Mouse (Mus musculus) liver, embryonic 13.5 days (tissue): ENCODE results near the gene Gss. TPM values are rescaled to one million over a fixed set of nuclear protein-coding genes. Genes with fewer than 3 reads are reported as not detected.
A peak's percentile ranks its signal among the peaks of the same experiment; 100 is the strongest.

Experiments used
- ATAC-seq: fragments of 200-750 bp; cut with Nextera tagmentation; 2 replicates; pipeline ENCODE4 v1.8.0; 2017; ENCODE audit warnings: low read depth, mild to moderate bottlenecking, moderate number of reproducible peaks, moderate library complexity
- DNase-seq: peaks from one replicate; pipeline ENCODE4 v3.0.0; 2022
- H3K27ac ChIP-seq: fragments of 300-500 bp; sonication (generic); 2 replicates; pipeline ENCODE4 v1.5.1; 2015; ENCODE audit warnings: moderate library complexity, mild to moderate bottlenecking, inconsistent platforms
- H3K27me3 ChIP-seq: fragments of 300-500 bp; sonication (generic); 2 replicates; pipeline ENCODE4 v1.6.1; 2015; ENCODE audit warnings: mild to moderate bottlenecking, inconsistent platforms
- H3K36me3 ChIP-seq: fragments of 300-500 bp; sonication (generic); 2 replicates; pipeline ENCODE4 v1.6.1; 2015; ENCODE audit warnings: mild to moderate bottlenecking, inconsistent platforms
- H3K4me1 ChIP-seq: fragments of 300-500 bp; sonication (generic); replicated peaks from 2 replicates; pipeline ENCODE4 v1.6.1; 2015; ENCODE audit warnings: inconsistent platforms
- H3K4me2 ChIP-seq: fragments of 300-500 bp; sonication (generic); 2 replicates; pipeline ENCODE4 v1.6.1; 2015; ENCODE audit warnings: inconsistent platforms, mild to moderate bottlenecking, moderate library complexity
- H3K4me3 ChIP-seq: fragments of 300-500 bp; sonication (generic); replicated peaks from 2 replicates; pipeline ENCODE4 v1.5.1; 2015; ENCODE audit warnings: mild to moderate bottlenecking, inconsistent platforms
- H3K9ac ChIP-seq: fragments of 300-500 bp; sonication (generic); 2 replicates; pipeline ENCODE4 v1.6.1; 2015; ENCODE audit warnings: mild to moderate bottlenecking, inconsistent platforms
- H3K9me3 ChIP-seq: fragments of 300-500 bp; sonication (generic); replicated peaks from 2 replicates; pipeline ENCODE4 v1.6.1; 2016; ENCODE audit warnings: inconsistent platforms
- WGBS: fragments of 180-500 bp; shearing (Covaris S2); methylation state at CpG from one replicate; pipeline ENCODE4 v1.1.7; 2015; ENCODE audit not compliant: insufficient replicate concordance; 5-methylcytosine and 5-hydroxymethylcytosine counted together
- polyA plus RNA-seq: library from polyadenylated mRNA; unstranded; fragments of >200 nt; fragmentation: Nextera tagmentation; extraction: Ambion mirVana; gene quantifications from 2 replicates; pipeline ENCODE4 v1.2.1, GENCODE M21; 2015

Gss gene
- 67.3 and 68.2 TPM in 2 replicates for polyA plus RNA-seq

DNA sequence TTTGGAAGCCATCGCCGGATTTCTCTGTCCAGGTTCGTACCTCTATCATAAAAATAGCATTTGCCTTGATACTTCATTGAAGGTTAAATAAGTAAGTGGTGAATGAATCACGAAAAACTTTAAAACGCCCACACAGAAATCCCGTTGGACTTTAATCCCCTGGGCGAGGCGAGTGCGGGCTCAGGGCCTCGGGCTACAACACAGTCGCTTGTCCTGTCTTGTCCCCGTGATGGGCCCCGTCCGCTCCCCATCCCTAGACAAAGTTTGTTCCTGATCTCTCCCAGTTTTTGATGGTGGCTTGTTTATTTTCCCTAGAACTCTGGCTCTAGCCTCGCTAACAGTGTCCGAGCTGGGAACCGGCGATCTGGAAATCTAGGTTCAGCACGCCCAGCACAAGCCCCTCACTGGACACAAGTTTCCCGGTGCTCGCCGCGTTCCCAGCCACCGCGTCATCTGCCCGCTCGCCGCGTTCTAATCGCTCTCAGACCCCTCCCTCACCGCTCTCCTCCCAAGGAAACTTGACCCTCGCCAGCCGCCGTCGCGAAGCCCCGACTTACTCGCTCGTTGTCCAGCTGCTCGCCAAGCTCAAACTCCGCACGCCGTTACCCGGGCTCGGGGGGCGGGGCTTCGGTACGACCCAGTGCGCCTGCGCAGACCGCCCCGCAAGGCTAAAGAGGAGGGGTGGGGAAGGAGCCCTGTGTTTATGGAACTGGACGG lies at the start of gene Gss:
Gene Gss (minus strand): TSS at position 674 of the 717 bp plus-strand sequence.
- peaks cover 82% of the 10 kb centered on the region for H3K4me1 ChIP-seq
- H3K9ac ChIP-seq = peak within 1 kb of the TSS; percentile 88
- ATAC-seq = peak; percentile 84
- H3K4me3 ChIP-seq = peak within 1 kb of the TSS; percentile 81
- WGBS = under 1% methylated on average over 53 of the region's 53 CpGs
- H3K36me3 ChIP-seq = peaks cover 14% of the 10 kb centered on the region
- H3K27me3 ChIP-seq = no peaks in the 10 kb centered on the region
- peak within 1 kb of the TSS; percentile 89 for H3K4me2 ChIP-seq
- H3K27ac ChIP-seq = peak within 1 kb of the TSS; percentile 87
- no peaks in the 10 kb centered on the region for H3K9me3 ChIP-seq
- peak; percentile 97 for DNase-seq

DNA sequence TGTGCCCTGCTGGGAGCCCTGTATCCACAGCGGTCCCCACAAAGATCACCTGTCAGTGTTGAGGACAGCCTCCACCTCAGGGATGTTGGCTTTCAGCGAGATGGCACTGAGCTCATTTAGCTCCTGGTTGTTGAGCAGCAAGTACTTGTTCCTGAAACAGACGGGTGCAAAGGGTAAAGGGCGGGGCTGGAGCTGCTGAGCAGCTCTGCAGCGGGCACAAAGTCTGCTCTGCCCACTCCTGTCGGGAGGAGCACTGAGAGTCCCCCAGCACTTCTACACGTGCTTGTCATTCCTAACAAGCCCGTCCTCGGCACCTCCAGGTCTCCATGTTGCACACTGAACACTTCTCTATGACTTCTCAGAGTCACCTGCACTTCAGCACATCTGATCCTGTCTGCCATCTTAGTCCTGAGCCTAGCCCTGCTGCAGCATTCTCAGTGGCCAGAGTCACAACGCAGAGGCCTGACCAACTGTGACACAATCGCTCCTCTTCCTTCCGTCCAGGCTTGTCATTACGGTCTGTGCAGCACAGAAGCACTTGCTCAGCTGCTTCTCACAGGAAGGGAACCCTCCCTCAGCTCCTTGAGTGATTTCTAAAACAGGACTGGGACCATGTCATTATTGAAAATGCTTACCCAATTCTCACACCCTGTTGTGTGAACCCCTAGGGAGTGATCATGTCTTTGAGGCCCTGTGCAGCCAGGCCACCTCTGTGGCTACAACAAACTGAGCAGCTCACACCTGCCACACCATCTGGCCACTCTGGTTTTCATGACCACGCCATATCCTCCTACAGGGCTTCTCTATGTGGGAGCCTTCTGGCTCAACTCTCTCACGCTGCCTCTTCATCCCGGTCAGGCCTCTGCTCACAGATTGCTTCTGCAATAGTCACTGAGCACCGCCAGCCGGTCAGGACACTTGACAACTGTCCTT lies 49.2 kb upstream of the Gss start:
- 76% methylated on average over 18 of the region's 18 CpGs for WGBS
- Histone ChIP-seq H3K9me3 (no peaks in the 10 kb centered on the region), H3K36me3 (peaks cover 88% of the 10 kb centered on the region), H3K4me3 (no peak overlapping the region), H3K4me2 (no peak overlapping the region), H3K27me3 (no peaks in the 10 kb centered on the region), H3K27ac (no peak overlapping the region), H3K9ac (no peak overlapping the region), H3K4me1 (peaks cover 5% of the 10 kb centered on the region; the same call in 1 of the 2 replicates)
- 0 out of 2 replicates have a peak, but pooled peaks have one; percentile 22 for ATAC-seq
- no peak for DNase-seq

DNA sequence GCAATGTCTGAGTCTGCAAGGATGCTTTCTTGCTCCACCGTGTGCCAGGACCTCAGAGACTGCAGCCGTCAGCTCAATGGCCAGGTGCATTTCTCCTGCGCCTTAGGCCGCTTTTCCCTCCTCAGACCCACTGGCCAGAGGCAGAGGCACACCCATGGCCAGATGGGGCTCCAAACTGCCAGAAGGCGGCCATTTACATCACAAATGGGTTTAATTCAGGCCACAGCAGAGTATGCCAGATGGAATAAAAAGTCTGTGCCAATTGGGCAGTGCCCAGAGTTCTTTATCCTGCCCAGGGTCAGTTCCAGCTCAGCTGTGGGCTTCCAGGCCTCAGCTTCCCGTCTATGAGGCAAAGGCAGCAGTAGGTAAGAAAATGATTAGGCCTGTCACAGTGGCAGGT lies 48.0 kb upstream of the Gss start:
- Histone ChIP-seq H3K36me3 (peaks cover 85% of the 10 kb centered on the region), H3K4me1 (peaks cover 5% of the 10 kb centered on the region; the same call in 1 of the 2 replicates), H3K9me3 (no peaks in the 10 kb centered on the region), H3K9ac (no peak overlapping the region), H3K27me3 (no peaks in the 10 kb centered on the region), H3K4me2 (no peak overlapping the region), H3K4me3 (no peak overlapping the region), H3K27ac (no peak overlapping the region)
- ATAC-seq = no peak
- WGBS = 87% methylated on average over 6 of the region's 6 CpGs
- DNase-seq = no peak

DNA sequence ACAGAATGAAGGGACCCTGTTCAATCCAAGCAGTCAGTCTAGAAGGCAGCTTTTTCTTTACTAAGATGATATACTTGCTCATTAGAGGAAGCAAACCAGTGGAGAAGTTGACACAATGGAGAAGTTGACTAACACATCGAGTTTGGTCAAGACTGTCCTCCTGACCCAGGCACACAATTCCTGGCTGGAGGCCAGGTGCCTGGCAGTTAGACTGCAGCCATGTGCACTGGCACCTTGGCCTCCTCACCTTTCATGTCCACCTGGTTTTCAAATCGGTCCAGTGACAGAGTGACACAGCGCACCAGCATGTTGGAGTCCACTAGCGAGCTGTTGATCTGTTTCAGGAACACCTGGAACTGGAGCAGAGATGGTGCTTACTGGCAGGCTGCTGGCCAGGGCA lies 44.8 kb upstream of the Gss start:
- H3K4me1 ChIP-seq = peaks cover 5% of the 10 kb centered on the region; the same call in 1 of the 2 replicates
- no peak overlapping the region for H3K4me3 ChIP-seq
- H3K27me3 ChIP-seq = peaks cover 15% of the 10 kb centered on the region
- DNase-seq (no peak), ATAC-seq (no peak)
- no peaks in the 10 kb centered on the region for H3K9me3 ChIP-seq
- H3K36me3 ChIP-seq = peaks cover 93% of the 10 kb centered on the region
- no peak overlapping the region for H3K27ac ChIP-seq
- no peak overlapping the region for H3K4me2 ChIP-seq
- 78% methylated on average over 4 of the region's 4 CpGs for WGBS
- no peak overlapping the region for H3K9ac ChIP-seq

DNA sequence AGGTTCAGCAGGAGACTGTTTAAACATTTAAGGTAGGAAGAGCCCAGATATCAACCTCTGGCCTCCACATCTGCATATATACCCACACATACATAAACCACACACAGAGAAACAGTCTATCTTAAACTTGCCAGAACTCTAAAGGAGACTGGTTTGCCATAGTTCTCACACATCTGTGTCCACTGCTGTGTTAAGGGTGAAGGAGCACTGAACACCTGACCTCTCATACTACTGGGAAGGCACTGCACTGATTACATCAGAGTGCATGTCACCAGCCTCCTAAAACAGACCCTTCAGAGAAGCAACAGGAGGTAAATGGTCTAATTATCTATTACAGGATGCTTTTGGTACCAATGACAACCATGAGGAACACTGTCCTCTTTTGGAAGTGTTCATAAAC lies 44.3 kb upstream of the Gss start:
- Histone ChIP-seq H3K9me3 (no peaks in the 10 kb centered on the region), H3K4me2 (no peak overlapping the region), H3K27ac (no peak overlapping the region), H3K4me3 (no peak overlapping the region), H3K9ac (no peak overlapping the region), H3K36me3 (peaks cover 92% of the 10 kb centered on the region), H3K4me1 (peaks cover 5% of the 10 kb centered on the region; the same call in 1 of the 2 replicates), H3K27me3 (peaks cover 20% of the 10 kb centered on the region)
- DNase-seq = no peak
- ATAC-seq = no peak

DNA sequence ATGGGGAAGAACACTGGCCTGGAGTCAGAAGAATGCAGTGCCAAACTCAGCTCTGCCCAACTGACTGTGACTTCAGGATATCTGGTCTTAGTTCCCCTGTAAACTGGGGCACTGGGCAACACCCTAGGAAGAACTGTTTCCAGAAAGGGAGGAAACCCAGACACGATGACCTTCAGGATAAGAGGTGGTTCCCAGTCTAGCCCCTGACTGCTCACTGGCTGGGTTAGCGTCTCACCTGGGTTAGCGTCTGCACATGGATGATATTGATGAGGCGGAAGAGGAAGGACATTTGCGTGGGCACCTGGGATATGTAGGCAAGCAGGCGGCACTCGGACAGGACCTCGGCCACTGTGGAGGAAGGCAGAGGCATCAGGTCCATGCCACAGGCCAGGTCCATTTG lies 43.4 kb upstream of the Gss start:
- peaks cover 29% of the 10 kb centered on the region for H3K27me3 ChIP-seq
- H3K4me3 ChIP-seq = no peak overlapping the region
- ATAC-seq = no peak
- H3K9me3 ChIP-seq = no peaks in the 10 kb centered on the region
- H3K4me2 ChIP-seq = no peak overlapping the region
- DNase-seq = no peak
- no peak overlapping the region for H3K9ac ChIP-seq
- 86% methylated on average over 8 of the region's 8 CpGs for WGBS
- H3K36me3 ChIP-seq = peaks cover 83% of the 10 kb centered on the region
- H3K4me1 ChIP-seq = peaks cover 5% of the 10 kb centered on the region; the same call in 1 of the 2 replicates
- no peak overlapping the region for H3K27ac ChIP-seq

DNA sequence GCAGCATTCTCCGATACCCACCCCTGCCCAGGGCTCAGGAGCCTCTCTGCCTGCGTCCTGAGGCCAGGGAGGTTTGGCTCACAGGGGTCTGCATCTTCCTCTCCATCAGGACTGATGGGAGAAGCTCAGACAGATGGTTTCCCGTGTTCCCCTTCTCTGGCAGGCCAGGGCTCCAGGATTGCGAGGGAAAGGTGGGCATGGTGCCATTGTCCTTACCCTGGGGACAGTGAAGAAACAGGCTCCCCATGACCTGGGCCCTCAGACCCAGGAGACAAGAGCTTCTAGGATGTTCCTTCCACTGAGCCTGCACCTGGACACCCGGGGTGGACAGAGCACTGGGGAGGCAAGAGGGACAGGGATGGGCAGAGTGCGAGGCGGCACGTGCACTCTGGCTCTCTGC lies 42.0 kb upstream of the Gss start:
- H3K4me2 ChIP-seq = no peak overlapping the region
- peaks cover 43% of the 10 kb centered on the region for H3K27me3 ChIP-seq
- 88% methylated on average over 8 of the region's 8 CpGs for WGBS
- H3K27ac ChIP-seq = no peak overlapping the region
- no peak for DNase-seq
- H3K9me3 ChIP-seq = no peaks in the 10 kb centered on the region
- no peak overlapping the region for H3K9ac ChIP-seq
- no peak for ATAC-seq
- no peak overlapping the region for H3K4me3 ChIP-seq
- H3K4me1 ChIP-seq = peaks cover 16% of the 10 kb centered on the region
- peaks cover 69% of the 10 kb centered on the region for H3K36me3 ChIP-seq

DNA sequence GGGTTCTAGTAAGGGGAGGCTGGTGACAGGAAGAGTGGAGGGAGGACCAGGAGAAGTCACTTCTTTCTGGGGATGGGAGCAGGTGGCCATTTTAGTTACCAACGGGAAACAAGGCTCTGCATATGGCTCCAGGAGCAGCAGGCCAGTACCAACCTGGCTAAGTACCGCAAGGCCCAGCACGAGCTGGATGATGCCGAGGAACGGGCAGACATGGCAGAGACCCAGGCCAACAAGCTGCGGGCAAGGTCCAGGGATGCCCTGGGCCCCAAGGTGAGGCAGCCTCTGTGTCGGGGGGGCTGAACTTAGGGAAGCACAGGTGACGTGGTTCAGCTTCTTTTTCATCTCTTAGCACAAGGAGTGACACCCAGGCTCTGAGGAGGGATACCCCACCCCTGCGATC lies 41.1 kb upstream of the Gss start:
- Histone ChIP-seq H3K27ac (no peak overlapping the region), H3K4me1 (peaks cover 20% of the 10 kb centered on the region), H3K36me3 (peaks cover 61% of the 10 kb centered on the region), H3K4me2 (no peak overlapping the region), H3K4me3 (no peak overlapping the region), H3K9ac (no peak overlapping the region), H3K9me3 (no peaks in the 10 kb centered on the region), H3K27me3 (peaks cover 52% of the 10 kb centered on the region)
- DNase-seq = no peak
- 87% methylated on average over 9 of the region's 9 CpGs for WGBS
- no peak for ATAC-seq

DNA sequence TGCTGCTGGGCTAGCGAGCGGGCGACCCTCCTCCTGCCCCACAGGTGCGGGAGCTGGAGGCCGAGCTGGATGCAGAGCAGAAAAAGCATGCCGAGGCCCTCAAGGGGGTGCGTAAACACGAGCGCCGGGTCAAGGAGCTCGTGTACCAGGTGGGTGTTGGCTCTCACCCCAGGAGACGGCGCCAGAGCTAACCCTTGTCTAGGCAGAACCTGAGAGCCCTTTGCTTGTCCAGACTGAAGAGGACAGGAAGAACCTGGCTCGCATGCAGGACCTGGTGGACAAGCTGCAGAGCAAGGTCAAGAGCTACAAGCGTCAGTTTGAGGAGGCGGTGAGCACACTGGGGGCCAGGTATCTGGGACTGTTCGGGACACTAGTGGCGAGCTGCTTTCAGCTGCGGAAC lies 40.5 kb upstream of the Gss start:
- Histone ChIP-seq H3K27ac (no peak overlapping the region), H3K9ac (no peak overlapping the region), H3K27me3 (peaks cover 58% of the 10 kb centered on the region), H3K4me2 (no peak overlapping the region), H3K4me3 (no peak overlapping the region), H3K4me1 (peaks cover 22% of the 10 kb centered on the region), H3K36me3 (peaks cover 56% of the 10 kb centered on the region), H3K9me3 (no peaks in the 10 kb centered on the region)
- ATAC-seq = no peak
- DNase-seq = no peak
- 82% methylated on average over 19 of the region's 19 CpGs for WGBS

DNA sequence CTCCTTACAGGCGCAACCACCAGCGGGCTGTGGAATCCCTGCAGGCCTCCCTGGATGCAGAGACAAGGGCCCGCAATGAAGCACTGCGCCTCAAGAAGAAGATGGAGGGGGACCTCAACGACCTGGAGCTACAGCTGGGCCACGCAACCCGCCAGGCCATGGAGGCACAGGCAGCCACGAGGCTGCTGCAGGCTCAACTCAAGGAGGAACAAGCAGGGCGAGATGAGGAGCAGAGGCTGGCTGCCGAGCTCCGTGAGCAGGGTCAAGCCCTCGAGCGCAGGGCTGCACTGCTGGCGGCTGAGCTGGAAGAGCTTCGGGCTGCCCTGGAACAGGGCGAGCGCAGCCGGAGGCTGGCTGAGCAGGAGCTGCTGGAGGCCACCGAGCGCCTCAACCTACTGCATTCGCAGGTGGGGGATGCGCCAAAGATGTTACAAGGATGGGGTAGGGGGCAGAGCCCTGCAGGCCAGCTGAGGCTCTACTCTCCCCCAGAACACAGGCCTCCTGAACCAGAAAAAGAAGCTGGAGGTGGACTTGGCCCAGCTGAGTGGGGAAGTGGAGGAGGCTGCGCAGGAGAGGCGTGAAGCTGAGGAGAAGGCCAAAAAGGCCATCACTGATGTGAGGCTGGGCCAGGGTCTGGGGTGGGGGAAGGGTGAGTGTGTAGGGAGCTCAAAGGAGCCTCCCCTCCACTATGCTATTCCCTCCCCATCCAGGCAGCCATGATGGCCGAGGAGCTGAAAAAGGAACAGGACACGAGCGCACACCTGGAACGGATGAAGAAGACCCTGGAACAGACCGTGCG lies 39.7 kb upstream of the Gss start:
- peaks cover 22% of the 10 kb centered on the region for H3K4me1 ChIP-seq
- DNase-seq = no peak
- peaks cover 48% of the 10 kb centered on the region for H3K36me3 ChIP-seq
- H3K4me2 ChIP-seq = no peak overlapping the region
- no peak overlapping the region for H3K9ac ChIP-seq
- peaks cover 65% of the 10 kb centered on the region for H3K27me3 ChIP-seq
- no peak for ATAC-seq
- WGBS = 81% methylated on average over 30 of the region's 30 CpGs
- no peak overlapping the region for H3K27ac ChIP-seq
- H3K4me3 ChIP-seq = no peak overlapping the region
- no peaks in the 10 kb centered on the region for H3K9me3 ChIP-seq
